Mouse (Mus musculus) limb, embryonic 15.5 days (tissue): ENCODE data around the gene Dtx2. TPM values are rescaled to one million over a fixed set of nuclear protein-coding genes. Genes with fewer than 3 reads are reported as not detected.

Source experiments
- ATAC-seq: fragments of 200-750 bp; cut with Nextera tagmentation; 2 replicates; pipeline ENCODE4 v1.8.0; 2017; ENCODE audit warnings: low read depth, moderate TSS enrichment; ENCODE audit not compliant: insufficient number of reproducible peaks, low FRiP score, low TSS enrichment
- H3K27ac ChIP-seq: fragments of 300-500 bp; sonication (generic); 2 replicates; pipeline ENCODE4 v1.5.1; 2015; ENCODE audit warnings: moderate library complexity, mild to moderate bottlenecking, inconsistent platforms
- H3K27me3 ChIP-seq: fragments of 300-500 bp; sonication (generic); 2 replicates; pipeline ENCODE4 v1.6.1; 2015; ENCODE audit warnings: inconsistent platforms
- H3K36me3 ChIP-seq: fragments of 300-500 bp; sonication (generic); 2 replicates; pipeline ENCODE4 v1.6.1; 2015; ENCODE audit warnings: inconsistent platforms
- H3K4me1 ChIP-seq: fragments of 300-500 bp; sonication (generic); 2 replicates; pipeline ENCODE4 v1.6.1; 2015; ENCODE audit warnings: inconsistent platforms
- H3K4me2 ChIP-seq: fragments of 300-500 bp; sonication (generic); 2 replicates; pipeline ENCODE4 v1.6.1; 2015; ENCODE audit warnings: mild to moderate bottlenecking, inconsistent platforms
- H3K4me3 ChIP-seq: fragments of 300-500 bp; sonication (generic); 2 replicates; pipeline ENCODE4 v1.5.1; 2015; ENCODE audit warnings: mild to moderate bottlenecking, inconsistent platforms
- H3K9ac ChIP-seq: fragments of 300-500 bp; sonication (generic); 2 replicates; pipeline ENCODE4 v1.6.1; 2015; ENCODE audit warnings: inconsistent platforms
- H3K9me3 ChIP-seq: fragments of 300-500 bp; sonication (generic); 2 replicates; pipeline ENCODE4 v1.6.1; 2016; ENCODE audit warnings: inconsistent platforms
- WGBS: fragments of 180-500 bp; shearing (Covaris S2); methylation state at CpG from one replicate; pipeline ENCODE4 v1.1.7; 2015; 5-methylcytosine and 5-hydroxymethylcytosine counted together
- polyA plus RNA-seq: library from polyadenylated mRNA; unstranded; fragments of >200 nt; fragmentation: Nextera tagmentation; extraction: Ambion mirVana; gene quantifications from 2 replicates; pipeline ENCODE4 v1.2.1, GENCODE M21; 2015

Gene Dtx2
- polyA plus RNA-seq, 1 experiment from 2014 or later, result 36.2 TPM

DNA sequence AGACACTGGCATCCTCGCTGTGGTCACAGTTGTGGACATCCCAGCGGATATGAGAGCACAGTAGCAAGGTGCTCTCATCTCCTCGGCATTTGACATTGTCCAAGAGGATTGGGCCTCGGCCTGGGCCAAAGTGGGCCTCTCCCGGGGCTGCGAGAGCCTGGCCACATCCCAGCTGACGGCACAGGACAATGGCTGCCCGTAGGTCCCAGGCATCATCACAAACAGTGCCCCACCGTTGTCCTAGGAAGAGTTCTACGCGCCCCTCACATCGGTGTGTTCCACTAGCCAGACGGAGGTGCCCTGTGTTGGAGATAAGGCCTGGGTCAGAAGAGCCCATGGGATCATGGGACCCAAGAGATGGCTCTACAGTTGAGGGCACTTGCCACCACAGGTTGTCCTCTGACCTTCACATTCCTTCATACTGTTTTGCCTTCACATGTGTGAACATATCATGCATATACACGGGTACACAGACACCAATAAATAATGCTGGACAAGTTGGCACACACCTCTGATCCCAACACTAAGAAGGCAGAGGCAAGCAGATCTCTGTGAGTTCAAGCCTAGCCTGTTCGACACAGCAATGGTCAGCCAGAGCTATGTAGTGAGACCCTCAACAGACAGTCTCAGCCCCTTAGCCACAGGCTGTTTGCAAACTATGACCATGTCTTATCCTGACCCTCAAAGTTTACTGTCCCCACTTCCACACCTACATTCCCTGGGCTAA lies 33.5 kb upstream of the Dtx2 start:
- 95% methylated on average over 15 of the region's 15 CpGs for WGBS
- H3K9ac ChIP-seq, result no peak overlapping the region
- no peaks in the 10 kb centered on the region for H3K27me3 ChIP-seq
- no peaks in the 10 kb centered on the region for H3K9me3 ChIP-seq
- H3K36me3 ChIP-seq, result no peaks in the 10 kb centered on the region
- no peak overlapping the region; the same call in 1 of the 2 replicates for H3K4me2 ChIP-seq
- H3K4me1 ChIP-seq, result peaks cover 35% of the 10 kb centered on the region
- no peak overlapping the region for H3K4me3 ChIP-seq
- peak overlapping the region; percentile 97; the same call in 1 of the 2 replicates for H3K27ac ChIP-seq
- ATAC-seq, result no peak

DNA sequence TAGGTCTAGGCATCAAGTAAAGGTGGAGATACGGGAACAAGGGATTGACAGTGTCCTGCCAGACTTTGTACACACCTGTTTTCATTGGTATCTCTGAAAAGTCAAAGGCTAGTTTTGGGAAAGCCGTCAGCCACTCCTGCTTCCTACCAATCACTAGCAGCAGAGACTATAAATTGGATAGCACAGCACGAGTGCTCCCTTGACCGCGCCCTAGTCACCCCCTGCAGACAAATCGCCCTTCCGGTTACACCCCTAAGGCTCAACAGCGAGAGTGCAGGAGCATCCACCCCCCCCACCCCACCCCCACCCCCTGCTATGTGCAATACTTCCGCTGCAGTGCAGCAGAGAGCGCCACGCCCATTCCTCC lies 32.5 kb upstream of the Dtx2 start:
- no peaks in the 10 kb centered on the region for H3K9me3 ChIP-seq
- ATAC-seq, result no peak
- H3K4me3 ChIP-seq, result peak overlapping the region; percentile 68
- peaks cover 29% of the 10 kb centered on the region for H3K4me1 ChIP-seq
- no peaks in the 10 kb centered on the region for H3K27me3 ChIP-seq
- 0% methylated on average over 11 of the region's 11 CpGs for WGBS
- H3K9ac ChIP-seq, result no peak overlapping the region
- no peaks in the 10 kb centered on the region for H3K36me3 ChIP-seq
- H3K4me2 ChIP-seq, result peak overlapping the region; percentile 95
- peak overlapping the region; percentile 97 for H3K27ac ChIP-seq

GRCm38 (mm10) chr5:135962492-135963279 lies 31.9 kb upstream of the Dtx2 start:
- ATAC-seq, result peak; percentile 96
- no peaks in the 10 kb centered on the region for H3K36me3 ChIP-seq
- peak overlapping the region; percentile 89 for H3K9ac ChIP-seq
- H3K4me1 ChIP-seq, result peaks cover 27% of the 10 kb centered on the region
- H3K4me2 ChIP-seq, result peak overlapping the region; percentile 95
- under 1% methylated on average over 64 of the region's 64 CpGs for WGBS
- no peaks in the 10 kb centered on the region for H3K27me3 ChIP-seq
- H3K9me3 ChIP-seq, result no peaks in the 10 kb centered on the region
- peak overlapping the region; percentile 68 for H3K4me3 ChIP-seq
- peak overlapping the region; percentile 97 for H3K27ac ChIP-seq

DNA sequence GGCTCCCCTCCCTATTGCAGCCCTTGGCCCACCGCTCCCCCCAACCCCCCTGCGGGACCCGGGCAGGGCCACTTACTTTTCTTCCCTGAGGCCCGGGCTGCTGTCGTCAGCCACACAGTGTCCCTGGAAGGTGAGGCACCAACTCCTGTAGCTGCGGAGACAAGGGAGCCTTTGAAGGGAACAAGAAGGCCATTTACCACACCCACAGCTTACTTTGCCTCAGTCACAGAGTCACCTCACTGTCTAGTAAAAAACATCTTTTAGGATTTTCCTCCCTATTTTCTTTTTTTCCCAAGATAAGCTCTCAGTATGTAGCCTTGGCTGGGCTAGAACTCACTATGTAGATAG lies 31.3 kb upstream of the Dtx2 start:
- Histone ChIP-seq H3K9ac (peak overlapping the region; percentile 89), H3K4me3 (peak overlapping the region; percentile 68), H3K27me3 (no peaks in the 10 kb centered on the region), H3K27ac (peak overlapping the region; percentile 97), H3K9me3 (no peaks in the 10 kb centered on the region), H3K36me3 (no peaks in the 10 kb centered on the region), H3K4me1 (peaks cover 24% of the 10 kb centered on the region), H3K4me2 (peak overlapping the region; percentile 95)
- 6% methylated on average over 6 of the region's 6 CpGs for WGBS
- ATAC-seq, result no peak

GRCm38 (mm10) chr5:135965501-135965930 lies 29.1 kb upstream of the Dtx2 start:
- peak overlapping the region; percentile 28 for H3K4me3 ChIP-seq
- no peaks in the 10 kb centered on the region for H3K9me3 ChIP-seq
- no peaks in the 10 kb centered on the region for H3K36me3 ChIP-seq
- H3K9ac ChIP-seq, result no peak overlapping the region
- no peaks in the 10 kb centered on the region for H3K27me3 ChIP-seq
- H3K4me1 ChIP-seq, result peaks cover 22% of the 10 kb centered on the region
- no peak overlapping the region for H3K27ac ChIP-seq
- H3K4me2 ChIP-seq, result peak overlapping the region; percentile 54
- ATAC-seq, result no peak
- 9% methylated on average over 24 of the region's 24 CpGs for WGBS

- Histone ChIP-seq H3K36me3 (no peaks in the 10 kb centered on the region), H3K9me3 (no peaks in the 10 kb centered on the region), H3K4me2 (no peak overlapping the region), H3K27ac (no peak overlapping the region), H3K4me3 (no peak overlapping the region), H3K4me1 (peaks cover 18% of the 10 kb centered on the region), H3K27me3 (no peaks in the 10 kb centered on the region), H3K9ac (no peak overlapping the region)
- ATAC-seq, result no peak
- WGBS, result 67% methylated on average over 9 of the region's 9 CpGs
Observed at GRCm38 (mm10) chr5:135966866-135967265, 27.7 kb upstream of the Dtx2 start.

- WGBS, result 64% methylated on average over 1 of the region's 1 CpGs
- Histone ChIP-seq H3K27me3 (no peaks in the 10 kb centered on the region), H3K9ac (no peak overlapping the region), H3K4me2 (no peak overlapping the region), H3K4me3 (no peak overlapping the region), H3K4me1 (peaks cover 10% of the 10 kb centered on the region), H3K36me3 (no peaks in the 10 kb centered on the region), H3K9me3 (no peaks in the 10 kb centered on the region), H3K27ac (no peak overlapping the region)
- ATAC-seq, result no peak
Observed at GRCm38 (mm10) chr5:135968781-135969180, 25.8 kb upstream of the Dtx2 start.

DNA sequence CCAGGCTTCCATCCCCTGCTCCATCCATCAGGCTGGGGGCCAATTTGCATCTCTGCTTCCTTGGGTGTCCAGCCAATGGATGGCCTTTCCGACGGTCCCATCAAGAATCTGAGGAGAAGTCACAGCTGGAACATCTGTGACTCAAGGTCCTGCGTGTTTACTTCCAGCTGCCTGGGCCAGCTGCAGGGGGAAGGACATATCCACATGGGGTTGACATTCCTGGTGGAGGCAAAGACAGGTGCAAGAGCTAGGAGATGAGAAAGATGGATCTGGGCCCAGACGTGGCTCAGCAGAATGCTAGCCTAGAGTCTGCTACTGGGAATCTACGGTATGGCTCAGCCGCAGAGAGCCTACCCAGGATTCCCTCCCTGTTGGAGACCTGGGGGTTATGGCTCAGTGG lies 24.4 kb upstream of the Dtx2 start:
- Histone ChIP-seq H3K4me2 (no peak overlapping the region), H3K4me1 (peaks cover 6% of the 10 kb centered on the region), H3K9ac (no peak overlapping the region), H3K4me3 (no peak overlapping the region), H3K36me3 (no peaks in the 10 kb centered on the region), H3K9me3 (no peaks in the 10 kb centered on the region), H3K27ac (no peak overlapping the region), H3K27me3 (no peaks in the 10 kb centered on the region)
- 0 out of 2 replicates have a peak, but pooled peaks have one; percentile 2 for ATAC-seq
- 73% methylated on average over 6 of the region's 6 CpGs for WGBS

DNA sequence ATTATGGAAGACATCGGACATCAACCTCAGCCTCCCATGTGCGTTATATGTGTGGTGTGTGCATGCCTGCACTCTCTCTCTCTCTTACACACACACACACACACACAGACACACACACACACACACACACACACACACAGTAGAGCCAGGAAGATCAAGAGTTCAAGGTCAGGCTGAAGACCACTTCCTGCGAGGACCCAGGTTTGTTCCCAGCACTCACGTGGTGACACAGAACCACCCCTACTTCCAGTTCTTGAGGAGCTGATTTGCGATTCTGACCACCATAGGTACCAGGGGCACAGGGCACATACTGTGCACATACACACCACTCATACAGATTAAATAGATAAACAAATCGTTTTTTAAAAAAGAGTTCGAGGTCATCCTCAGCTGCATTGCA lies 22.7 kb upstream of the Dtx2 start:
- Histone ChIP-seq H3K9me3 (no peaks in the 10 kb centered on the region), H3K9ac (no peak overlapping the region), H3K27ac (no peak overlapping the region), H3K4me3 (no peak overlapping the region), H3K4me2 (no peak overlapping the region), H3K27me3 (no peaks in the 10 kb centered on the region), H3K4me1 (no peaks in the 10 kb centered on the region), H3K36me3 (no peaks in the 10 kb centered on the region)
- 87% methylated on average over 7 of the region's 7 CpGs for WGBS
- ATAC-seq, result no peak

GRCm38 (mm10) chr5:135974365-135974764 lies 20.2 kb upstream of the Dtx2 start, which contains the start of gene Ssc4d:
Ssc4d (minus strand) TSS chr5:135974531.
- Histone ChIP-seq H3K4me2 (peak within 1 kb of the TSS; percentile 17; the same call in 1 of the 2 replicates), H3K27ac (no peak within 1 kb of the TSS), H3K9me3 (no peaks in the 10 kb centered on the region), H3K4me3 (peak within 1 kb of the TSS; percentile 14; the same call in 1 of the 2 replicates), H3K36me3 (no peaks in the 10 kb centered on the region), H3K27me3 (no peaks in the 10 kb centered on the region), H3K9ac (0 out of 2 replicates have a peak within 1 kb of the TSS, but pooled peaks have one; percentile 11), H3K4me1 (no peaks in the 10 kb centered on the region)
- no peak for ATAC-seq
- 13% methylated on average over 9 of the region's 9 CpGs for WGBS

GRCm38 (mm10) chr5:135975893-135976668 lies 18.5 kb upstream of the Dtx2 start:
- Histone ChIP-seq H3K4me1 (no peaks in the 10 kb centered on the region), H3K27me3 (no peaks in the 10 kb centered on the region), H3K9me3 (no peaks in the 10 kb centered on the region), H3K27ac (no peak overlapping the region), H3K4me2 (no peak overlapping the region), H3K36me3 (no peaks in the 10 kb centered on the region), H3K9ac (no peak overlapping the region), H3K4me3 (no peak overlapping the region)
- WGBS, result 91% methylated on average over 8 of the region's 8 CpGs
- no peak for ATAC-seq
